Mouse (Mus musculus) kidney, postnatal 25 days (tissue): ENCODE data around the gene Ttc21b.
"Not testable (repeated sequence)": the region's sequence is repeated elsewhere in the genome, so short reads cannot be mapped to it uniquely, and the experiment has no call there.

Experiments
- DNase-seq, 2 experiments: peaks; one replicate each; pipeline ENCODE4 v3.0.0; 2021; ENCODE audit warnings: mixed read lengths in 2 of 2

Ttc21b gene

DNA sequence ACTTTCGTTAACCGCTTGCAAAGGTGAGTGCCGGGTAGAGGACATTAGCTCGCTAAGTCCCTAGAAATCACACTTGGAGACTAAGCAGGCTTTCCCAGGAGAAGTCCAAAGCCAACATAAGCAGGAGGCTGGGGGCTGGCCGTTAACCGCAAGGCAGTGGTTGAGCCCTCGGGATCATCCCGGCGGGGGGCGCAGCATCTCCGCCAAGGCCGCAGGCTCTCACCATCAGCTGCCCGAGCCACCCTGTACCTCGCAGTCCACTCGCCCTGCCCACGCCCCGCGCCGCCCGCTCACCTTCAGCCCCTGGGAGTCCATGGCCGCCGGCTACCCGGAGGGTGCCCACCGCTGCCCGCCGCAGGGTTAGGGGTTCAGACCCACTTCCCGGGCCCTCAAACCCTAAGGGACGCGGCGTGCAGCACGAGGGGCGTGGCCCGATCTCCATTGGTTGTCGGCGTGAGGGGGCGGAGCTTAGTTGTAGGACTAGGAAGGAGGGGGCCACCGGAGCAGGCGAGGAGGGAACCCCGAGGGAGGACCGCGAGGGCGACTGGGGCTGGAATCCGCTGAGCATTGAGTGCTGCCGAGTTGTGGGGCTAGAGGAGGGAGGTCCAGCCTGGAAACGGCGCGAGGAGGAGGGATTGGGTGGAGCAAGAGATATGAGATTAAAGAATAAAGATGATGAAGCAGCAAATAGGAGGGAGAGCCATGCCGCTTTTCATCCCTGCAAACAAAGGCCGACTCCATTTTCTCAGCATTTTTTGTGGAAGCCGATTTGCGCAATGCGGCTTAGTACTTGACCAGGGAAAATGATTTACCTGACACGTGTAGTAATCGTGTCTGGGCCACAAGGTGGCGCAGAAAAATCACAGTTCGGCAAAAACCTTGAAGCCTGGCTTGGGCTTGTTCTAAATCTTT is at the start of gene Ttc21b:
Gene Ttc21b, minus strand, starts transcription at position 398 of the 912 bp plus-strand sequence.
- peak; percentile 99 for DNase-seq

DNA sequence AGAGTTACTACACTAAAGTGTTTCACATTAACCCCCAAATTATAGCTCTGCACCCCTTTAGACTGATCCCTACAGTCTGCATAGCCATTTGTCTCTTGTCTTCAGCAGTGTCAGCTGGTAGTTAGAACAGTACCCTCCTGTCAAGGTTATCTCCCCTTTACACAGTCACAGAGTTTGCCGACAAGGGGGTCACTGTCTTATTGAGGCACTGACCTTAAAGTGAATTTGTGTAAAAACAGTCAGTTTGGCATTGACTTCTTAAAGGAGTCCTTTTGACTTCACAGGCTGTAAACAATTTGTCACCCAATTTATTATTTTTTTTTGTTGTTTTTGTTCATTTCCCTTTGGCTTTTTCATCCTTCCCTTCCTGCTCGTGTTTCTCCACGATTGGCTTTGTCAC is 16.1 kb upstream of the Ttc21b start:
- no peak for DNase-seq

DNA sequence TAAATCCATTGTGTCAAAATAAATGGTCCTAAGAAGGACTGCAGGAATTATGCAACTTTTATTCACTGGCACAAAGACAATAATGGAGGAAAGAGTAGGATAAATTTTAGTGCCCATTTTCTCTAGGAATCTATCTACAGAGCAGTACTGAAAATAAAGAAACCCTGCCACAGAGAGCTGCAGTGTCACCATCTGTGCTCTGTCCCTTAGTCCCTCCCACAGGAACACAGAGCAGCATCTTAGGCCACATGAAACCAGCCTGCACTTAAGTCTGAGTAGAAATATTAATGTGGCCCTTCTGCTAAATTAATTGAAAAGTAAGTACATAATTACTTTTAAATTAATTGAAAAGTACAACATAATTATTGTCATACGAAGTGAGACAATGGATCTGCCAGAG is 12.4 kb downstream of the Ttc21b start:
- no peak for DNase-seq

DNA sequence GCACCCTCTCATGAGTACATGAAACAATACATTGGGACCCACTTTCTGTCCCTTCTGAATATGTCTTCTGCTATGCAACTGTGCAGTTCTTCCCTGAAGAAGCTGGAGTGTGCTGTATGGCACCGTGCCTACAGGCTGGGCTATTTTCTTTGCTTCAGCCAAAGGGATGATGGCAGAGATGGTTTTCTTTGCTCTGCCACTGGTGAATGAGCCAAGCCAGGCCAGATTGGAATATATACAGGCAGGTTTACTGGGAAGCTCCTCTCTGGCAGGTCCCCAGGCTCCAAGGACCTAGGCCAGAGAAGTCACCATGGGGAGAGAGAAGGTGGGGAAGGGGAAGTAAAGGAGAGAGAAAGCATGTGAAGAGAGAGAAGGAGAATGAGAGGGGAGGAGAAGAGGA is 16.1 kb downstream of the Ttc21b start:
- DNase-seq: no peak

DNA sequence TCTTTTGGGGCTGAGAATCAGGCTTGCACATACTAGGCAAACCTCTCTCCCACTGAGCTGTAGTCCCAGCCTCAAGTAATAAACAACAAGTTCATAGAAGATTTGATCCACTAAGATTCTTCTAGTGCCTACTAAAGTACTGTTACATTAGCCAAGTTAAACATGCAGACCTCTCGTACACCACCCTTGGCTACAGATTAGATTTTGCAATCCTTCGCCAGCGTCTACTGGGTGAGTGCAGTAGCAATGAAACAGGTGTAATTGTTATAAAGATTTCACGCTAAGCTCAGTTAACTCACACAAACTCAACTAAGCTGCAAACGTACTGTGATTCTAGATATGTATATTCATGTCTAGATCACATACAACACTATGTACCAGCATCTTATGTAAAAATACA is 17.5 kb downstream of the Ttc21b start:
- no peak for DNase-seq

DNA sequence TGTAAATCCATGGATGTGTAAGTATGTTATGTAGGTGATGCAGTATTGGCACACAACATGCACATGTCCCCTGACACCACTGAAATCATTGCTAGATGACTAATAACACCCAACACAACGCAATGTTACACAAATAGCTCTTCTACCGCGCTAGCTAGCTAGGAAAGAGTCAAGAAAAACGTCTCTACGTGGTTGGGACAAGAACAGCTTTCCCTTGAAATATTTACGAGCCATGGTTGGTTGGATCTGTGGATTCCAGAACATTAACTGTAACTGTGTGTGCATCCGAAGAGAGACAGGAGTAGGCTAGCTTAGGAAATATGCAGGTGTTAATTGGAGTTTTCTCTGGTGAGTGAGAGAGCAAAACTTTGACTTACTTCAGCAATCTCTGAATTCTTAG is 35.5 kb downstream of the Ttc21b start:
- DNase-seq: no peak

DNA sequence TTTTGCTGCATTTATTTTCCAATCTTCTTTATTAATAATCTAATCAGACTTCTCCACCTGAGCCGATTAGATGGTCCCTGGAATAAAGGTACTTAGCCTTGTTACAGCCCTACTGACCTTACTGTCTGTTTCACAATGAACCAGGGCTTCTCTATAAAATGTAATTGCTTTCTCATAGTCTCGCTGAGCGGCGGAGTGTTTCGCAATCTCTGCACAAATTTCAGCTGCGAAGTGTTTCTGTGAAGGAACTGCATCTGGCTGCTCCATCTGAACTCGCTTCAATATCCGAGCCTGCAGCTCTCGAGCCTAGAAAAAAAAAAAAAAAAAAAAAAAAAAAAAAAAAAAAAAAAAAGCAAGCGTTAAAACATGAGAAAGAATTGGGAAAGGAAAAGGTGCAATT is 46.5 kb downstream of the Ttc21b start:
- DNase-seq: no peak

DNA sequence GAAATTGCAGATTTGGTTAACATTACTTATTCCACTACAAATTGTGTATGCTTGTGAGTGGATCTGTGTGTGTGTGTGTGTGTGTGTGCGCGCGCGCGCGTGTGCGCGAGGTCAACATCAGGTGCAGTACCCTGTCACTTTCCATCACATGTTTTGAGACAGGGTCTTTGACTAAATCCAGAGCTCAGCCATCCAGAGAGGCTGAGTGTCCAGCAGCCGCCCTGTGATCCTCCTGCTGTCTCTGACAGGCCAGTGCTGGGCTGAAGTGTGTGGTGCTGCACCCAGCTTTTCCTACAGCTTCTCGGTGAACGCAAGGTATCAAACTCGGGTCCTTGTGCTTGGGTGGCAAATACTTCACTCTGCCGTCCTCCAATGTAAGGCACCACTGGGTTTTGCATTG is 47.1 kb downstream of the Ttc21b start:
- no peak for DNase-seq

DNA sequence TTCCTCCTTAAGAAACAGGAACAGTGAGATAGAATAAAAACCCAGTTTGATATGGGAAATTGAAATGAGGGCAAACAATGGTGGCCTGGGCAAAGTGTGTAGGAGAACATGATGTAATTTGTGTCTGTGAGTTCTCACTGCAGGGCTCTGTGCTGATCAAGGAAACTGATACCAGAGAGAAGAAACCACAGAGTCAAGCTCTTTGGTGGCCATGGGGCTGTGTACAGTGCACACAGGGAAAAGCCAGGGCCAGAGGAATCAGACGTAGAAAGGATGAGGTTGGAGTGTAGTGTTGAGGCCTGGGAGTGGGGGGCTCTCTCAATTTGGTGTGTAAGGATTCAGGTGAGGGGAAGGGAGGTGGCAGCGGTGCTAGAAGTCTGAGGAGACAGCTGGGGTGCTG is 49.6 kb downstream of the Ttc21b start:
- DNase-seq: no peak

DNA sequence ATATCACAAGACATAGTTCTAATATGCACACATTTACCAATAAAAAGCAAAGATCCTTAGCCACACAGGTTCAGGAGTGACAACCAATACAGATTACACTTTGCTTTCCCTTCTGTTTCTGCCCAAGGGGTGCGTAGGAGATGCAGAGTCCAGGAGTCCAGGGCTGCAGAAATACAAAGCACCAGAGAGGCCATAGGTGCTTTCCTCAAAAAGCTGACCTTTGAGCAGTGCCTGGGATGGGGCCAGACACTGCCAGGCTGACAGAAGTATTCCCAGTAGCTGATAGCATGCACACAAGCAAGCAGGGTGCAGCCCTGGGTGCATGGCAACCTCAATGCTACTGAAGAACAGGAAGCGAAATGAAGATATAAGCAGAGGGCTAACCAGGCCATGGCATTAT is 52.2 kb downstream of the Ttc21b start:
- peak; percentile 73 to 84 for DNase-seq

DNA sequence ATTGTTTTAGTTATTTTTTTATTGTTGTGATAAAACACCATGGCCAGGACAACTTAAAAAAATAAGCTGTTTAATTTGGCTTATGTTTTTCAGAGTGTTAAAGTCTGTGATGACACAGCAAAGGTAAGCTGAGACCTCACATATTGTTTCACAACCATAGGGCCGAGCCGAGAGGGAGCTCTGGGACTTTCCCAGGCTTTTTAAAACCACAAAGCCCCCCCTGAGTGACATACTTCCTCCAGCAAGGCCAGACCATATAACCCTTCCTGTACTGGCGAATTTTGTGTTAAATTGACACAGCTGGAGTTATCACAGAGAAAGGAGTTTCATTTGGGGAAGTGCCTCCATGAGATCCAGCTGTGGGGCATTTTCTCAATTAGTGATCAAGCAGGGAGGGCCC is 56.2 kb downstream of the Ttc21b start:
- no peak for DNase-seq

DNA sequence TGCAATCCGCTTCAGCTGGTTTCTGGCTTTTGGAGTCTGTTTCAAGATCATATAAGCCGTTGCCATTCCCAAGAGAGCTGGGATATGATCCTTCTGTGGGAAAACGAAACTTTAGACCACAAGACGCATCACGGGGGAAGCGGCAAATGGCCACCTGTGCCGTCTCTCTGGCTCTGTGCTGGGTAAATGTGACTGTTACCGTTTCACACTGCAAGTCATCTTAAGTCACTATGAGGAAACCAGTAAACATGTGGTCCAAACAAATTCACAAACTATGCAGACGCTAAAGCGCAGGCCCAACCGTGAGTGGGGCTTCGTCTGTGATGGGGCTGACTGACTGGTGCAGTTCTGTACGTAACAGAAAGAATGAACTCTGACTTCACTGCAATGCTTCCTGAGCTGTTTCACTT is 64.7 kb downstream of the Ttc21b start:
- no peak for DNase-seq

DNA sequence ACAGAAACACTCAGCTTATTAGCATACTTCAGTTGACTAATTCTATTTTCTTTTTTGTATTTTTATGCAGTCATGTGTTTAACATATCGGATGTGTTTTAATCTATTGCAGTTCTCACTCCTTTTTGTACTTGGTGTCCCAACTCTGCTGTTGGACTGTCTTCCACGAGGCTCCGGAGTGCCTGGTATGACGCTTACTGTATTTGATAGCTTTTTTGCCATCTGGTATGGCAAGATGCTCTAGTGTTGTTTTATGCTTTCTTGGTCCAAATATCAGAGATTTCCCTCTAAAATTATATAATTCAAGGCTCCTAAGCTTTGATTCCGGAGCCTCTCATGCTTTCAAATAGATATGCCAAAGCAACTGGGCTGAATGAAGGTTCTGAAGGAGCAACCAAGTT is 66.3 kb downstream of the Ttc21b start:
- DNase-seq: no peak

DNA sequence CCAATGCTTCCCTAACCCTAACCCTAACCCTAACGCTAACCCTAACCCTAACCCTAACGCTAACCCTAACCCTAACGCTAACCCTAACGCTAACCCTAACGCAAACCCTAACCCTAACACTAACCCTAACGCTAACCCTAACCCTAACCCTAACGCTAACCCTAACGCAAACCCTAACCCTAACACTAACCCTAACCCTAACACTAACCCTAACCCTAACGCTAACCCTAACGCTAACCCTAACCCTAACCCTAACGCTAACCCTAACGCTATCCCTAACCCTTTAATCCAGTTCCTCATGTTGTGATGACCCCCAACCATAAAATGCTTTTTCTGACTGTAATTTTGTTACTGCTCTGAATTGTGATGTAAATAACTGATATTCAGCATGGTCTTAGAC is 67.2 kb downstream of the Ttc21b start:
- DNase-seq: not testable (repeated sequence)

DNA sequence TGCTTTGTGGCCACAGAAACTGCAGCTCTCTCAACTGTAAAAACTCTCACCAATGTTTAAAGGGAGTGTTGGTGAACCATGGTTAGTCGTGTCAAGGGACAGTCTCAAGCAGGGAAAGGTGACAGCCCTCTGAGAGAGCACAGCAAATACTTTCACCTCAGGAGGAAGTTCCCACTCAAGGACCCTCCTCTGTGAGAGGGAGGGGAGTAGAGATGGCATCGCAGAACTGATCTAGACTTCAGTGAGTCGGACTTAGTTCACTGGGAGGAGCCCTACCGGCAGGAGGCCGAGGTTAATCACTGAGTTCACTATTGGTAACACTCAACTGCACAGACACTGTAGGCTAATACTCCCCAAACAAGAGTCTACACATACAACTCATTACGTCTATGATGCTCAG is 68.9 kb downstream of the Ttc21b start:
- DNase-seq: no peak

DNA sequence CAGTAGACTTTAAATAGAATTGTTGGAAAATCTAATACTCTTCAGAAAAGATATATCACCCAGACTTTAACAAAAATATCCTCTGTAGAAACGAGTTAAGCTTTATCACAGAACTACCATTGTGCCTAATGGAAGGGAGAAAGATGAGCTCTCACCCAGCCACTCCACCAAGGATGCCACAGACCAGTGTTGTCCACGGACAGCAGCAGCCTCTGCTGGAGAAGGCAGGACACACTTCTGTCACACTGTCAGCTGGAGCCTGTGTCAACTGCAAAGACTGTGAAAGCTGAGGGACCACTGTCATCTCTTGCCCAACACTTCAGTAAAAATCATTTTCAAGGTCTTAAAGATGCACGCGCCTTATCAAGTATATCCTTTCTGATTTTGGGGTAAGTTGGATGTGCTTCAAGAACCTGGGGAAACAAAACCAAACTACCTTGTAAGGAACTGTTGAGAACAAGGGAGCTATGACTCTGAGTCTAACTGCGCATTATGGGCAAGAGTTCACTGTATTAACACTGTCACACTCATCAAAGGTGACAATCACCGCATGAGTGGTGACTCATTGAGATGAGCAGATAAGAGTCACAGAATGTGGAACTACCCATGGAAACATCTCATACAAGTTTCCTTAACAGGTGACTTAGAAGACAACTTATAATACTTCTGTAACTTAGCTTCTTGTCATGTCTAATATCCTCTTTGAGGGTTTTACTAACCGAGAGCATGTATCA is 71.8 kb downstream of the Ttc21b start:
- peak; percentile 44 to 56 for DNase-seq

DNA sequence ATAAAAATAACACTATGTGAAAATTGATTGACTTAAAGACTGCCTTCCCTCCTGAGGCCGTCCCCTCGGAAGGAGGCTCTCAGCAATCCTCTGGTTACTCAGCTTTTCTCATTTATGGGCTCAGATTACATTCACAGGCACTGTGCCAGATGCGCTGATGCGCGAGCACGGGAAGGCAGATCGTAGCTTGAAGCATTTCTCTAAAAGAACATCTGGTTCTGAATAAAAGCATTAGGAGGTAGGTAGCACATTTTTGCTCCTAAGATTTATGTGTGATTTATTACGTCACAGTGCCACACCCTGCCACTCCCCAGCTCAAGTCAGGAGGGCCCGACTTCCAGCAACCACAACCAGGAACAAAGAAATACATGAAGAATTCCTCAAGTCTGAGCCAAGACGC is 76.1 kb downstream of the Ttc21b start:
- peak; percentile 73 to 76 for DNase-seq

DNA sequence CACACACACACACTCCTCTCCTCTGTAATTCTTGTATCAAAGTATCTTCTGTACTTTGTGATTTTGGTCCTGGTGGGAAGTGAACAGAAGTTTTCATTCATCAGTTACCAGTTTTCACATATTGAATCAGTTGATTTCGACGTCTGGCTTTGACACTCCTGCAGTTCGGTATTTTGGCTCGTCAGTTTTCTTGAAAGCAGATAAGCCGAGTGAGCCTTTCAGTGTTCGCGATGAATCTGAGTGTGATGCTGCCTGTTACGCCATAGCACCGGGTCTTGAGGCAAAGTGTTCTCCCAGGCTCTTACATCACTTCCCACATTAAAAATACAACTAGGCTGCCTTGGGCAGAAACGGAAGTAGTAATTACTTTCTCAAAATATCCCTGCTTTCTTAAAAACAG is 76.6 kb downstream of the Ttc21b start:
- no peak for DNase-seq

DNA sequence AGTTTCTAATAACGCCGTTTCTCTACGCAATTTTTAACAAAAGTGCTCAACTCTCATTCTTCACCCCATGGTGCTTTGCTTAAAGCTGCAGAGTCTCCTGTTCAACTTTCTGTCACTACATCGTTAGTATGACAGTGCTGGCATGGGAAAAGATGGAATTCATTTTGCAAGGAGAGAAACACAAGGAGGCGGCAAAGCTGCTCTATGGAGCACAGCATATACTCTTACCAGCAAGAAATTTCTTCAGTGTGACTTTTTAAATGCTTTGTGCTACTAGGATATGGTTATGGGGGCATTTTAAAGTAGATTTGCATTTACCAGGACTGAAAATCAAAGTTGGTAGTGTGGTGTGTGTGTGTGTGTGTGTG is 77.6 kb downstream of the Ttc21b start:
- no peak for DNase-seq

DNA sequence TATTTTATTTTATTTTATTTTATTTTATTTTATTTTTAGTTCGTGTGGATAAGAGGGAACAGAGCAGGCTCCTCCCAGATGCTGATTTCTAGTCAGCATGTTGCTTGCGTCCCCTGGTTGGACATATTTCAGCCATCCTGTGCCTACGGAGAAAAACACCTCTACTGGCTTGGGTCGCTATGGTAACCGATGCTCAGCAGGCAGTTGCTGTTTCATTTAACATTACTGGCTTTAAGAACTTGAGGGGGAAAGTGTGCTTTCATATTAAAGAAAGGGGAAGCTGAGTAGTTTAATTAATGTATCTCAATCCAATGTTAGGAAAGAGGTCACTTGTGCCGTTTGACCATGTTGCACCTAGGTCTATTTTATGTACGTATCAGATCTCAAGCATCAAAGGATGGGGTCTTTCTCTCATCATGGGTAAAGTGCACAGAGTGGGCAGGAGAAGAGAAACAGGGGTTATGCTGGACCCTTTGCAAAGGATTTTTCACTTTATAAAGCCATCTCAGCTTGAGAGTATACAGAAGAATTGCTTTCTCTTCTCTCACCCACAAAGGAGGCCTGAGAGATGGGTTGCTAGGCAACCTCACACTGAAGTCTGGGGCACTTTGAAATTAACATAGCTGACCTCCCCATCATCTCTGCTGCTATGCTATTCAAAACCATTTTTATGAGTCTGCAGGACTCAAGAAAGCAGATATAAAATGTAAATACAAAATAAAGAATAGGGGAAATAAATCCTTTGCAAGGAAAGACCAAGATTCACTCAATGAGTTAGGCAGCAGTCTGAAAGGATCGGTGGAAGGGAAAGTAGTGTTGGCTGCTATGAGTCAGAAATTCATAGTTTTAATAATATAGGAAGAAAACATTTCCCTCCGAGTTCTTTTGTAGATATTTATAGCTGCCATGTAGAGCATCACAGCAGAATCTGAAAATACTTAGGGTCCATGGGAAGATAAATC is 78.2 kb downstream of the Ttc21b start:
- no peak for DNase-seq

DNA sequence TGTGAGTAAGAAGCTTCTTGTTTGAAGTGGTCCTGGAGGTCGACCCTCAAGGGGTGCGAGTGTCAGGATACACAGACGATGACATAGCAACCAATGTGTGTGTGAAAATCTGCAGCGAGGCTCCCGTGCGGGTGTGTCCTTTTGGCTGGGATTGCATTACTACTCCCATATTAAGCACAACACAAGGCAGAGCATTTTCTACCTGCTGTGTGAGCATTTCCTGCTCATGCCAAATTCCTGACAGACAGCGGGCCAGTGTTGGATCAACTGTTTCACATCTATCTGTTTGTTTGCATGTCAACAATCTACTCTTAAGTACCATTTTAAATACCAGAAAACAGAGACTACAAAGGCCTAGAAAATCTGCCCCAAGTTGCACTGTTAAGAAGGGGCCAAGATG is 79.4 kb downstream of the Ttc21b start:
- no peak for DNase-seq

DNA sequence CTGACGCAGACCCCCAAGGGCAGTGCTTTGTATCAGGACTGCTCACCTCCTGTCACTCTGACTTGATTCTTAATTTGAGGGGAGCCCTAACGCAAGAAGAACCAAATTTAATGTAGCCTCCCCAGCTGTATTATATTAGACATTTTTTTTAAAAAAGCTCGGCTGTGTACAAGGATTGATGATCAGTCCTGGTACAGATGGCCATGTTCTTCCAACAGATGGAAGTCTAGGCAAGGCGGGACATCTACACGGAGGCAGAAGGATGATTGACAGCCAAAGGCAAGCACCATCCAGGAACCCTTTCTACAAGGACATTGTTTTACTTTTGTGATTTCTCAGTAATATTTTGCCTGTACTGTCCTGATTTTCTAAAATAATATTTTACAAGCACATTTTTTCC is 83.3 kb downstream of the Ttc21b start:
- DNase-seq: no peak

DNA sequence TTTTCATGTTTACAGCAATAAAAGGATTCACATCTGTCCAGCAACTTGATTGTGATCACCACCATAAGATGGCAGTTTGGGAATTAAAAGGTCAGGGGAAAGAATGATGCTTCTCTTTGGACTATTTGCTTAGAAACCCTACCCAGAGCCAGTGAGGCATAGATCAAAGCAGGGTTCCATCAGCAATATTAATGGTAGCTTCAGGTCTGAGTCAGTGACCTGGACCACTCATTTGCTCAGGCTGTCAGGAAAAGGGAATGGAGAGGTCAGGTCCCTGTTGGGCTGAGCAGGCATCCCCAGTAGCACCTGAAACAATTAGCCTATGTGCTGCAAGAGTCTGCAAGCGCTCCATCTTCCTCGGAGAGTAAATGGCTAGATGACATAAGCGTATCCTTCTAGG is 84.8 kb downstream of the Ttc21b start:
- DNase-seq: no peak
